Mouse (Mus musculus) thymus, postnatal 0 days (tissue): ENCODE results near the gene Ppp1r1a. TPM values are rescaled to one million over a fixed set of nuclear protein-coding genes. Genes with fewer than 3 reads are reported as not detected.

Experiments used
- DNase-seq: peaks from one replicate; pipeline ENCODE4 v3.0.0-alpha.2; 2015; ENCODE audit warnings: low spot score
- polyA plus RNA-seq: library from polyadenylated mRNA; unstranded; fragments of >200 nt; fragmentation: Nextera tagmentation; extraction: Ambion mirVana; gene quantifications from 2 replicates; pipeline ENCODE4 v1.2.1, GENCODE M21; 2015

Gene Ppp1r1a
- polyA plus RNA-seq: 1.7 and 2.0 TPM in 2 replicates

DNA sequence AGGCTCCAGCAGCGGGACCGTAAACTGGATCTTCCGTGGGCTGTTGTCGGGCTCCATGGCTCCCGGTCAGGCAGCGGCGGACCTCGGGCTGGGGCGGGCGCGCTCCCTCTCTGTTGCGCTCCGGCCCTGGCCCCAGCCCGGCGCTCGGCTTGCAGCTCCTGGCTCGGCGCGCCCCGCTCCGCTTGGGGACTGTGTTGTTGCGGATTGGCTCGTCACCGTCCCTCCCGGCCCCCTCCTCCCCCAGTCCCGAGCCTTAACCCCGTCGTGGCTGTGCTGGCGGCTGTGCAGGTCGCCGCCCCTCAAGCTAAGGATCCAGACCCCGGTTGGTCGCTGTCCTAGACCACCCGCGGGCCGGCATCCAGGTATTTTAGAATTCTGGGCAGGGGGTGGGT lies at the start of gene Ppp1r1a:
TSS of gene Ppp1r1a (minus strand) at position 182 of the 392 bp plus-strand sequence.
- no peak for DNase-seq

DNA sequence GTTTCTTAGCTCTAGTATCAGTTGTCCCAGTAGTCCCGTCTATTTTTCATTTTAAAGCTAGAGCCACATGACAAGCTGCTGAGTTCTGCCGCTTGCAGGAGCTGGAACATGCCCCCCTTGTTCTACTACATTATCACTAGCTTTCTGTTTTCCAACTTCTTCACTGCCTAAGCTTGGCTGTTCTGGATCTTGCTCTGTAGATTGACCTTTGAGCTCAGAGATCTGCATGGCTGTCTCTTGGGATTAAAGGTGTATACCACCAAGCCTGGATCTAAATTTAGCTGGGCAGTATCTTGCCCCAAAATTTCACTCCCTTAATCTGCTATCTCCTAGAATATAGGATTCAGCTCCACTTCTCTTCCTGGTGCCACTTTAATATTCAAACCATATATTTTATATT lies 48.1 kb upstream of the Ppp1r1a start:
- DNase-seq: no peak

DNA sequence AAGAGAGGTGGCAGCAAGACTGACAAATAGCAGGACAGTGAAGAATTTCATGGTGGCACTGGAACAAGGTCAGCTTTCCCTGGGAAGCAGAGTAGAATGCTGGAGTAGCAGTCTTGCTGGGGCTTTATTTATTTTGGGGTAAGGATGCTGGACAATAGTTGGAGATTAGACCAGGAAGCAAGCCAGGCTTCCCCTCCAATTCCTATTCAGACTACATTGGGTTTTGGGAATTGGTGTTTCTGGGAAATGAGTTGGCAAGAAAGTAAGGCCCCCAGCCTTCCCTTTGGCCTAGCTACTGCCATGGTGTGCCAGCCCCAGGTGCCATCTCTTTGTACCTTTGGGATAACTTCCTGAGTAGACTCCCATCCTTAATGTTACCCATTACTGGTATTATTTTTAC lies 27.2 kb upstream of the Ppp1r1a start, which contains the start of gene Glycam1:
TSS of gene Glycam1 (minus strand) at position 101 of the 400 bp plus-strand sequence.
- no peak for DNase-seq

DNA sequence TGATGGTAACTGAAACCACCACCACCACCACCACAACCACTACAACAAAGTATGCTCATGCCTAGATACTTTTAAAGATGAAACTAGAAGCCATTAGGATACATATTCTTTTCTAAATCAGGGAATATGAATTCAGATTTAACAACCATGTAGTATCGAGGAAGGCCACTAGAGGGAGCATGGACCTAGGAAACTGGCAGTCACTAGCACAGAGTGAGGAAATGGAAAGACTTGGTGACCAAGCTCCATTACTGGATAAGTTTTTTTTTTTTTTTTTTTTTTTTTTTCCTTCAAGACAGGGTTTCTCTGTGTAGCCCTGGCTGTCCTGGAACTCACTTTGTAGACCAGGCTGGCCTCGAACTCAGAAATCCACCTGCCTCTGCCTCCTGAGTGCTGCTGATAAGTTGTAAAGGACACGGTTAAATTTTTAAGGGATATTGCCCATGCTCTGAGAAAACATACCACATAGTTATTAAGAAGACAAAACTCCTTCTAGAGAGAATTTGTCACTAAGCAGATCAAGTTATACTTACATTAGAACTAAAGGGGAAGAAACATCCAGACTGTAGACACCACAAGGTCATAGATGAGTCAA lies 14.4 kb upstream of the Ppp1r1a start:
- peak; percentile 47 for DNase-seq

DNA sequence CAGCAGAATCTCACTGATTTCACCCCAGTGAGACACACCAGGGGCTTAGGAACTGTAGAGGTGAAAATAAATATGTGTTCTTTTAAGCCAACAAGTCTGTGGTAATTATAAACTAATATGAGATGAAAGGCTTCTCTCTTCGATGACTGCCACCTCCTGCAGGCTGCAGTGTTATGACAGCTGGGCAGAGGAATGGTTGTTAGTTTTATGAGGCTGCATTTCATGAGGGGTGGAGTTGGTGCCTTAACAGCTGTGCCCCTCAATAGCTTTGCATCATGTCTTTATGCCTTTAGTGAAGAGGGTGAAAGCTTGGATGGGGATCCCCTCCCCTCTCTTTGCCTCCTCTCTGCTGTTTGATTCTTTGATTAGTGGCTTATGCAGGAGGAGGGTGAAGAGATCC lies 13.2 kb upstream of the Ppp1r1a start:
- DNase-seq: no peak

DNA sequence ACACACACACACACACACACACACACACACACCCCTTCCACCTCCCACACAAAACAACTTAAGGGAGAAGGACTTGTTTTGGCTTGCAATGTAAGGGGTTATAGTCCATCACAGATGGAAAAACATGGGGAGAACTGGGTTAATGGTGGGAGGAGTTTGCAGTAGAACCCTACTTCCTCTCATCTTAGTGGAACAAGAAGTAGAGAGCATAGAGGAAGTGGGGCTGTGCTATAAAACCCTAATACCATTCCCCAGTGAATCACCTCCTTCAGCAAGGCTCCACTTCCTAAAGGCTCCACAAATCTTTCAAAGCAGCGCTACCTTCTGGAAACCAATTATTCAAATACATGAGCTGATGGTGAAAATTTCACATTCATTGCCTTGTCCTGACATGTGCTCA lies 11.7 kb upstream of the Ppp1r1a start:
- DNase-seq: no peak

DNA sequence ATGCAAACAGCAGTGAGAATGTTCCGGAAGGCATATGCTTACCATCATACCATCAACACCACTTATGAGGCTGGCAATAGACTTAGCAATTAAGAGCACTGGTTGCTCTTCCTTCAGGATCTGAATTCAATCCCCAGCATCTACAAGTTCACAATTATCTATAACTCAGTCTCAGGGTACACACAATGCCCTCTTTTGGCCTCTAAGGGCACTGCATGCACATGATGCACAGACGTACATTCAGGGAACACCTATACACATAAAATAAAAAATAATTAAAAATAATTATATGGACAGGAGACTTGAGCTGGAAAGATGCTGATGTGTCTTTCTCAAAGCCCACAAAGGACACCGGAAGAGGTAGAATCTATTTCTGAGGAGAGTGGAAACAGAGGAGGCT lies 10.2 kb upstream of the Ppp1r1a start:
- DNase-seq: no peak

DNA sequence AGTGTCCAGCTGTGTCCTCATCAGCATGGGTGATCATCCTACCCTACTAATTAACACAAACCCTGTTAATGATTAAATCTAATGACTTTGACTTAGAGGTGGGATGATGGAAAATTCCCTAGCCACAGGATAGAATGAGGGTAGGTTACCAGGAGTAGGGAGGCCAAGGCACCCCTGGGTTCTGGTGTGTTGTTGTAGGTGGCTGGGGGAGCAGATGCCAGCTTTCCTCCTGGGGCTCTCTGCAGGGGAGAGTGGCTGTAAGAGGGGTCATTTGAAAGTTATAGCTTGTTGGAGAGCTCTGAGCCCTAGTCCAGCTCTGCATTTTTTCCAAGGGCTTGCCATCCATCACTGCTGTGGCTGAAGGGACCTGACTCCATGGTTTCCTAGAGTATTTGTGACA lies 4.7 kb upstream of the Ppp1r1a start:
- DNase-seq: no peak

DNA sequence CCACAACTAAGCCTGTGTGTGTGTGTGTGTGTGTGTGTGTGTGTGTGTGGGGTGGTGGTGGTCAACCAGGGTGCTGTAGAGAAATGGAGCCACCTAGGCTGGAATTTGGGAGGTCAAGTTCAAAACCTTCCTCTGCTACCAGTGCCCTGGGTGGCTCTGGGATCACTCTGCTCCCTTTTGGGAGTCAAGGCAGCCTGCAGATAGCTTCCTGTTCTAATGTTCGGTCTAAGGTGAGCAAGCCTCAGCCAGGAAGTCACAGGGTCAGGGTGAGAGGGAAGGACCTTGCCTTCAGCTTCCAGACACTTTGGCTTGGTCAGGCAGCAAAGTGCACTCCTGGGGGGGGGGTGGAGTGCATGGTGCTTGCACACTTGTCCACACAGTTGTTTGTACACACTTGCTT lies 2.8 kb upstream of the Ppp1r1a start:
- DNase-seq: no peak

DNA sequence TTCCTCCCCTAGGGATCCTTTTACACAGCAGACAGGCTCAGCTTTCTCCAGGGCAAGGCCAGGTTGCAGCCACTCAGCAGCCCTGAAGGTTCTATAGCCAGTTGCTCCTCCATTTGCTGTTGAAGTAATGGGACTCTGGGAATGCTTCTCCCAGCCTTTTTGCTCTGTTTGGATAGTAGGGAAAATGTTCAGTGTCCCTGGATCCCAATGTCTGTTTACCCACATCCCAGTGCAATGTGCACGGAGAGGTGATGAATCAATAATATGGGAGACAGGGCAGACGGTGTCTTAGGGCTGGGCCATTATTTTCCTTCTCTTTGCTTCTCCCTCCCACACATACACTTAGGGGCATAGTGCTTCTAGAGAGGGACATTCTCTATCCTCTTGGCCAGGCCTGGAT lies 1.5 kb upstream of the Ppp1r1a start:
- DNase-seq: no peak

DNA sequence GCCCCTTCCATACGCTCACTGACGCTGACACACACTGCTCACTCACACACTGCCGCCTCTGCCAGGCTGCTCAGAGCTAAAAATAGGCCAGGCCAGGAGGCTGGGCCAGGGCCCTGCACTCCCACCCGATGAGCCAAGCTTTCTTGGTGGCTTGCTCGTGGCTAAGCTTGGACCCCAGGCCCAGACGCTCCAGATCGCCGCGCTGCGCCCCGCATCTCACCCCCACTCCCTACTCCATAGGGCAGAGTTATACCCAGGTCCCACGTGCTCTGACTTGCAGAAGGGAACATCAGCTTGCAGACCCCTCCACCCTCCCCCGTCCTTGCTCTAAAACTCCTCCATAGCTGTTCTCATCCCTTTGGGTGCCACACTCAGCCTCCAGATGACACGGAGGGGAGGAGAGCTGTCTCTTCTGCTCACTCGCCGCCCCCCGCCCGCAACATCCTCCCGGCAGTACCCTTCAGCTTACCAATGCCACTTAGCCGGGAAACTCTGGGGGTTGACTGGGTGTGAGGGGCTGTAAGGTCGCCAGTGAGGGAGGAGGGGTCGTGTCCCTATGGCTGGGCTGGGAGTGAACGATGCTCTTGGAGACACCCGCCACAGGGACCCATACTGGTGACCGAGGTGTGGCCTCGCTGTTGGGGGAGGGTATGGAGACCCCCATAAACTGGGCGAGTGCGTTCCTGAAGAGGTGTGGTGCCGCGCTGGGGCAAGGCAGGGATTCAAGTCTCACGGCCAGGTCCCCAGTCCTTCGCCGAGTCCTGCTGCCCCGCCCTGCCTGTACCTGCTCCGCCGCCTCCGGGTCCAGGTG lies 587 bp downstream of the Ppp1r1a start:
- no peak for DNase-seq

DNA sequence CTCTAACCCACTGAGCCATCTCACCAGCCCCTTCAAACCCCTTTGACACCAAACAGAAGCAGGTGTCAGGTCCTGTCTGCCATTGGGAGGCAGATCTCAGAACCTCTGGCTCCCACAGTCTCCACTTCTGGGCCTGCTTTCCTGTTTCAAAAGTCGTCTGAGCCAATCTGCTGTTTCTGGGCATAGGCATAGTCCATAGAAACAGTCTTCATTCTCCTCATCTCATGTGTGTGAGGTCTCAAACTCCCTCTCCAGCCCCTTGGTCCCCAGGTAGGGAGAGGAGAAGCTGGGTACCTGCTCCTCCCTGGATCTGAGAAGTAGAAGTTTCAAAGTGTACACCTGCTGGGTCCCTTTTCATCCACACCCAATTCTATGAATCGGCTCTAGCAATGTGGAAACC lies 1.3 kb downstream of the Ppp1r1a start:
- no peak for DNase-seq

DNA sequence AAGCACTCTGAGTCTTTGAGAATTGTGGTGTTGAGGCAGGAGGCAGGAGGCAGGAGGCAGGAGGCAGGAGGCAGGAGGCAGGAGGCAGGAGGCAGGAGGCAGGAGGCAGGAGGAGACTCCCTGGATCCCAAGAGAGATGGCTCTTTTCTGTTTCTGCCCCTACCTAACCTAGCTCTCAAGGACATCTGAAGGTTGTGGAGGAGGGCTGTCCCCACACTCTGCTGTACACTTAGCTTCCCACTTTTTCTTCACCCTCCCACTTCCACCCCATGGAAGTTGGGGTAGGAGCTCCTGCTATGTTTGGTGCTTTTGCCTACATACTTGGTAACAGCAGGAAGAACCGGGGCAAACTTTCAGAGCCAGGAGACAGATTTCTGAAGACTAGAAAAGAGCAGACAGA lies 2.0 kb downstream of the Ppp1r1a start:
- DNase-seq: no peak

DNA sequence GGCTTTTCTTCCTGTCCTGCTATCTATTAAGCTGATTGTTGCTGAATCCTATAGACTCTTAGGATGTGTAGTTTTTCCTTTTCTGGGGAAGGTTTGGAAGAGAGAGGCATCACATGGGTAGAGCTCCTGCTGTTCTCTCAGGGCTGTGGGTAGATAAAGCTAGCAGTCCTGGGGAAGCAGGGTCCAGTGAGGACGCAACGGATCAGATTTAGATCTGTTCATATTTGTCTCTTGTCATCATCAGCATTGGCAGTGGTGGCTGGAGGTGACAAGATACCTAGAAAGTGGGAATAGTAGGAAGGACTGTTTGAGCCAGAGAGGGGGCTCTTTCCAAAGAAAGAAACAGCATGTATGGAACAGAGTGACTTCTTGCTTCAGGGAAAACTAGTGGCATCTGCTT lies 2.8 kb downstream of the Ppp1r1a start:
- no peak for DNase-seq

DNA sequence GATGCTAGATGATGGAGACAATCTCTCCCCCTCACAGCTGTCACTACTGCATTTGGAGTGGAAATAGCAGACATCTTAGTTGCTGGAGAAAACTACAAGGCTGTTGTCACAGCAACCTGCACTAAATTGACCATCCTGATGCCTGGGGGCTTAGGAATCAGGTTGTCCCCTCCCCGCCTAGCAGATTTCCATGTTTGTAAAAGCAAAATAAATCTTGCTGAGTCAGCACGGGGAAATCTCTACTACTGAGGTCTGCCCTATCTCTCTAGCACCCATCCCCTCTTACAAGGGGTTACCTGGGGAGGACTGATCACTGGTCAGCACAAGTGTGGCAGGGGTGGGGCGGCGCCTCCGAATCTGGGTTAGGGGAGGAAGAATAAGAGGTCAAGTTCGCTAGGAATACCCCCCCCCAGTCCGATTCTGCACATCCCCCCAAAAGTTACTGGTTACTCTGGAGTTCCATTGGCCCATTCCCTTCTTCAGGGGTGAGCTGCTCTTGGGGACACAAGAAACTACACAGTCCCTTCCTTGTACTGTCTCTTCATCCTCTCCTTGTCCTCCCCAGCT lies 3.7 kb downstream of the Ppp1r1a start:
- no peak for DNase-seq

DNA sequence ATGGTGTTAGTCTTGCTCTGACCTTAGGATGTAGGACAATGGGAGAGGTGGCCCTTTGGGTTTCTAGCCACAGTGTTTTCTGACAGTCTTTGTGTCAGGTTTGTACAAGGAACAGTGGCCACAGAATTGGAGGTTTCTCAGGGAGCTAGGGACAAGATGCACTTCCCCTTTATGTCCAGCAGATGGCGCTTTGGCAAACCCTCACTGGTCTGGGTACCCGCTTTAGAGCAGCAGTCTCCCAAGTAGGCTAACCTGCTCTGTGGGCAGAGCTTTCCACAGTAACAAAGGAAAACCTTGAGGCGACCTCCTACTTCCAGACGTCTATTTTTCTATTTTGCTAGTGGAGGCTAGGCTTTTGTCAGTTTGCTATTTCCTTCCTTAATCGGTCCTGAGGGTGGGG lies 7.4 kb downstream of the Ppp1r1a start:
- peak; percentile 51 for DNase-seq

DNA sequence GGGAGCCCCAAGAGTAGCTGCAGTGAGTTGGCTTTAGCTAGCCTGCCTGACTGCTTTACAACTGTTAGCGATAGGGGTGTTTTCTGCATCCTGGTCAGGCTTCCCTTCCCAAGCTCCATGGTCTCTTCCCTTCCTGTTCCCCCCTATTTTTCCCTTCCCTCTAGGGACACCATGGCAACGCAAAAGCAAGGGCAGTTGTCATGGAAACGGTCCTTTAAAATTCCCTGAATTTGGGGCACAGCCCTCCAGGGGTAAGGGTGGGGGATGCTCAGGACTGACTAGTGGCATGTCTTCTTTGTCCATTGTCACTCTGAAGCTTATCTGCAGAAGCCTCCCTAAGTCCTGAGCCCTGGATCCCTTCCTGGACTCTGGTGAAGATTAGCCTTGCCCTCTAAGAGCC lies 14.6 kb downstream of the Ppp1r1a start:
- no peak for DNase-seq

DNA sequence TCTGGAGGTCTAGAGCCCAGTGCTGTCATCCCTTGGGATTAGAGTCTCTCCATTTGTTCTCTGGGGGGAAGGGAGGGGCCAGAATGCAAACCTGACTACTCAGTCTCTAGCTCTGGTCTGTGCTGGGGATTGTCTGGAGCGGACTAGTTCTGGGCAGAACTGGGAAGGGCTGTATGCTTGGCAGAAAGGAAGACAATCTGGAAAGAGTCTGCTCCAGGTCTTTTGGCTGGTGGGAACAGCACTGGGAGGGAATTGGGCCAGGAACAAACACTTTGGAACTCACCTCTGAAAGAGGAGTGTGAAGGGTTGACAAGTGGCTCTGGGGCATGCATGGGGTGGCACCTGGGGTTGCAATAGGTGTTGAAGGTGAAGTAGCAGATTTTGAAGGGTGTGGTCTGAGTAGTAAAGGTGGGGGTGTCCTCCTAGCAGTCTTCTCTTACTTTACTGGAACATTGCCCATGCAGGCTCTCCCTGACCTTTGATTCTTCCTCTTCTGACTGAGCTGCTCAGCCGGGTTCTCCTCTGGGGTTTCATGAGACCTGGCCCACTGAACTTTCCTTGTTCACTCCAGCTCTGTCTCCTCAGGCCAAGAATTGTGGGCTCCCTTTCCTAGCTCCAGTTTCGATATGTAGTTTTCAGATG lies 15.2 kb downstream of the Ppp1r1a start:
- no peak for DNase-seq

DNA sequence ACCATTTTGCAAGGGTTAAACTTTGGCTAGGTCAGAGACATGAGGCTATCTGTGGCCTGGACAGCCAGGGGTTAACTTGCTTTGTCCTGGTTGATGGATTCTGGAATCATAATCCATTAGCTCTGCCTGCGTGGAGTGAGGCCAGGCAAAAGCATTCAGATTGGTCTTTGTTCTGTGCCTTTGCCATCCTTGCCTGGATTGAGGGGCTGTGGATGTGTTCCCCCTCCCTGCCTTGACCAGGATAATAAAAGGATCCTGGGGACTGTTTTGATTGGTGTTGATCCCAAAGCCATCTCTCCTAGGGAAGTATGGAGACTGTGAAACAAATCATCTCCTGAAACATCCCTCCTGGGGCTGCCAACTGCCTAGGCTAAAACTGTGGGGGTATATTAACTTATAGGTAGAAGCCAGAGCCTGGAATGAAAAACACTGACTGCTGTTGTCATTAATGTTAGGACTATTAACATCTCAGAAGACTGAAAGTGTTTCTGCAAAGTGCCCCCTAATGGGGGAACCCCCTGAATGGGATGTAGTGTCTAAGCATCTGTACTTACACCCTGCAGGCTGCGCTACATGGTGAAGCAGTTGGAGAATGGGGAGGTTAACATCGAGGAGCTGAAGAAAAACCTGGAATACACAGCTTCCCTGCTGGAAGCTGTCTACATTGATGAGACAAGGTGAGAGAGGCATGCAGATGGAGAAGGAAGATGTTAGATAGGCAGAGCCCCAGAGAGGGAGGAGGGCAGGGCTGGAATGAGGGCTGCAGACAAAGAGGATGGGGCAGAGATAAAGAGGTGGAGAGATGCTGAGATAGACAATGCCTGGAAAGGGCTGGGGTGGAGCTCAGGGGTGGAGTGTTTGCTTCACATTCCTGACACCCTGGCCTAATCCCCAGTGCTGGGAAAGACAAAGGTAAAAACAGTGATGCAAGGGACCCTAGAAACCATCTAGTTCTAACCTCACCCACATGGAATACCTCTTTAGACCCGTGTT lies 18.1 kb downstream of the Ppp1r1a start:
- DNase-seq: no peak

DNA sequence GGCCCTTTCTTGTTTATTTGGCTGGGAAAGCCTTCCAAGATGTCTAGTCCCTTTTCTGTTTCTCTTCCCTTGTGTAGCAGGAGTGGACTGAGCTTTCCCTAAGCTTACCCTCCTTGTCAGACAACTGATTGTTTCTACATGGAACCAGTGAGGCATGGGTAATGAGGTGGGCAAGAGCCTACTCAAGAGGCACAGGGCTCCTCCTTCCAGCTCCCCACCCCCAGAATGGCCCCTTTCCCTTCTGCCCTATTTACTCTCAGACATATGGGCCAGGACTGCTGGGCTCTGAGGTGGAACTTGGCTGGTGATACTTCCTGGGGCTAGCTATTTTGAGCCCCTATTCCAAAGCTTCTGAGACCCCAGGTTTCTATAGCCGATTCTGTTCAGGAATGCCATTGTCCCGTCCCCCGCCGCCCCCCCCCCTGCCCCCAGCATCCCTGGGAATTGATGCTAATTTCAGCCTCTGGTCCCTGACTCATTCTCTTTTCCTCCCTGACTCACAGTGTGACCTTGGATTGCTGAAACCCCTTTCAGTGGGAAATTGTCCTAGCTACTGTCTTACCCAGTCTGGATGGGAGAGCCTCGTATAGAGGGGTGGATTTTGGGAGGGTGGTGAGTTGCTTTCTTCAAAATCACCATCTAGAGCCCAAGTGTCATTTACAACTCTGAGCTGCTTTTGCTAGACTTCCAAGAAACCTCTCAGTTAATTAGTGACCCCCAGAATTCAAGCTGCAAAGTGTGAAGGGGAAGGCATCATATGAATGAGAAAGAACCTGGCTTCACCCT lies 19.0 kb downstream of the Ppp1r1a start:
- no peak for DNase-seq
